Mouse (Mus musculus) spleen, postnatal 36 days (tissue): Measurements from ENCODE around the gene Exoc8.

Experiments used
- DNase-seq, 2 experiments: peaks; one replicate each; pipeline ENCODE4 v3.0.0; 2022; ENCODE audit warnings: low spot score in 2 of 2, mixed read lengths in 1 of 2

The Exoc8 gene

DNA sequence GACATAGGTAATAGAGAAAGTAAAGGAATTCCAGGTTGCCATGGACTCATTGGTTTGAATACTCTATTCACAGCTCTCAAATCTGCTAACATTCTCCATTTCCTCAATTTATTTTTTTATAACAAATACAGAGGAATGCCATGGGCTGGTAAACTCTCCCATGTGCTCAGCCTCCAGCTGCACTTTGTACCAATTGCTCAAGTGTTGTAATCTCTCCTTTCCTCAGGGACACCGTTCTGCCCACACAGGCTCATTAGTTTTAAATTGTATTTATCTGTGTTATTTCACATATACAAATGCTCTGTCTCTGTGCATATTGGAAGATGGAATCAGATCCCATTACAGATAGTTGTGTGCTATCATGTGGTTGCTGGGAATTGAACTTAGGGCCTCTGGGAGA, 44.0 kb downstream of the Exoc8 start:
- no peak for DNase-seq

GRCm38 (mm10) chr8:124845573-124845972, 51.9 kb downstream of the Exoc8 start:
- no peak for DNase-seq

- no peak for DNase-seq
Observed at GRCm38 (mm10) chr8:124845131-124845530, 52.4 kb downstream of the Exoc8 start.
